Mouse (Mus musculus) B cell, adult 2 months (primary cell): Measurements from ENCODE around the gene Nf1.

ENCODE experiments used
- DNase-seq, 2 experiments: peaks; one replicate each; pipeline ENCODE4 v3.0.0; 2022

Nf1 gene

GRCm38 (mm10) chr11:79593495-79593894 is 254.0 kb downstream of the Nf1 start:
- no peak for DNase-seq

DNA sequence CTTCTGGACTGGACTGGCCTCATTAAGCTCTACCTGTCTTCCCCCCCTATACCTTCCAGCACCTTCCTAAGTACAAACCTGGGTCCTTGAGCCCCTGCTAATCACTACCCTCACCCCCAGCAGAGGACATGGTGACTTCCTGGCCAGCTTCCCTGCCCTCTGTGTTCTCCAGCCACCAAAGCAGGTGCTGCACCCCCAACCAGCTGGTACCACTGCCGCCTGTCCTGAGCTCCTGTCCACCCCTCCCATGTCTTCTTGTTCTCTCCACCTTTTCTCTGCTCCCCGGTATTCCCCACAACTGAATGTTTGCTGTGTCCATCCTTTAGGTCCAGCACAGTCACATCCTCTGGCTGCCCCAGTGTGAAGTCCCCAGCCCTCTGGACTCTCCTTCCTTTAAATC is 271.0 kb downstream of the Nf1 start:
- no peak for DNase-seq

DNA sequence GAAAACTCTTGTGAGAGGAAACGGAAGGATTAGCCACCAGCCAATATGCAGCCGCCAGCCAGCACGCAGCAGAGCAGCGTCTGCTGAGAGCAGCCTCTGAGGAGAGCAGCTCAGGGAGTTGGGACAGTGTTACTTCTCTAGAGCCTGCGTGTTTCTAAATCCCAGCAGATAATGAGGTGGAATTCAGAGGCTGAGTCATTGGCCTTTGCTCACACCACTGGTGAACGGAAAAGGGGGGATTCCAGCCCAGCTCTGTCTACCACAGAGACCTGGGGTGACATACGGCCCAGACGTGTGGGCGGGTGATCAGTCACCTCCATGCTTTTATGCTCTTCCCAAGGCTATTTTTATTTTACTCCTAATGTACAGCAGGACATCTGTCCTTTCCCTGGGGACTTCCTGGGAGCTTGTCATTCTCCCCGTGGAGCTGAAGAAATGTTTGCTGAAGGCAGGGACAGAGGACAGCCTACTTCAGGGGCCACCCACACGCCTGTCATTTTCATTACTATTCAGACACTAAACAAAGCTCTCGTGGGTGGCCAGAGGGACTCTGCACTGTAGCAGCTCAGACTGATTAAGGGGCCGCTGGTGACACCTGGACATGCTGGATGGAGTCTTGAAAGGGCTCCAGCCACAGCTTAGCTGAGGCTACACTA is 271.6 kb downstream of the Nf1 start:
- no peak for DNase-seq

DNA sequence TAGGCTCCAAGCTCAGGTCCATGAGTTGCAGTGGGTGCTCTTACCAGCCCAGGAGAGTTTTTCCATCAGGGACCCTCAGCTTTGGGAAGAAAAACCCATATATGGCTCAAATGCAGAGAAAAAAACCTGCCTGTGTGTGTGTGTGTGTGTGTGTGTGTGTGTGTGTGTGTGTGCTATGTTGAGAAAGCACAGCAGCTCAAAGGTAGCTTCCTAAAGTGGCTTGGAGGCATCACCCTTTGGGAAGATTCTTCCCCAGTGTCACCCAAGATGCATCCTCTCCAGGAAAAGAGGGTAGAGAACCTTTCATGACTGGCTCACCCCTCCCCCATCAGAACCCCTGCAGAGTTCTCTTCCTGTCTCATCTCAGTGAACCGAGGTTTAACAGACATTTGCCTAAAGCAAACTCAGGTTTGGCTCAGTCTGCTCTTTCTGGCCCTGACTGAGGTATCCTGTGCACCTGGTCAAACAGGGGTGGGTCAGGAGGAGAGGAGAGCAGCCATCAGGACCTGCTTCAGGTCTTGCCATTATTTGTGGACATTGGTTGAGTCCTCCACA is 272.6 kb downstream of the Nf1 start:
- DNase-seq, result no peak

DNA sequence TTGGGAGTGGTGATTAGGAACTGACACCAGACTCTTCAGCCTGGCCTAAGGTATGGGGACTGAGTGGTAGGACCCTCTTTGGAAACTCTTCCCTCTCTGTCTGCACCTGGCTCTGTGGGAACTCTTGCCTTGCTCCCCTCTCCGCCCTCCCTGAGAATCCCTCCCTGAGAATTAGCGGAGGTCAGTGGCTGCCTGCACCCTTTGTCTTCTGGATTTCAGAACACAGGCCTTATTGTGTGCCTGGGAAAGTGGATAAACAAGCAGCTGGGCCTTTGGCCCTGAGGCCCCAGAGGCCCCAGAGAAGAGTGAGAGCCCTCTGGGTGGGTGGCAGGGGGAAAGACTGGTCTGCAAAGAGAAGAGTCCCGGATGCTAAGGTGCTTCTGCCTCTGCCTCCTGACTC is 273.6 kb downstream of the Nf1 start:
- DNase-seq, result no peak

GRCm38 (mm10) chr11:79613711-79614110 is 274.2 kb downstream of the Nf1 start:
- DNase-seq, result no peak

DNA sequence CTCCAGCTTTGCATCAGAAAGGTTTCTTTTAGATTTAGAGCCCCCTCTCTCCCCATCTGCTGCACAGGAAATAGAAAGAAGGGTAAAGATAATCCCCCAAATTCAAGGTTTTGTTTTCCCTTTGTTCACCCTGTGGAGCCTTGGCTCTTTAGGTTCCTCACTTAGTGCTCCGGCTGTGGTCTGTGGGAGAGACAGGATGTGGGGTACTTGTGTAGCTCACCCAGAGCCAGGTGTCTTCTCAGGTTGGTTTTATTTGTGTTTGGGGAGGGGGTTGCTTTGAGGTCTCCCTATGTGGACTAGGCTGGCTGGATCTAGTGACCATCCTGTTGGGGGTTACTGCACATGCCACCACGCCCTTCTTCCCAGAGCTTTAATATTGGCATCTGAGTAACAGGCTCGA is 275.4 kb downstream of the Nf1 start:
- DNase-seq, result no peak

DNA sequence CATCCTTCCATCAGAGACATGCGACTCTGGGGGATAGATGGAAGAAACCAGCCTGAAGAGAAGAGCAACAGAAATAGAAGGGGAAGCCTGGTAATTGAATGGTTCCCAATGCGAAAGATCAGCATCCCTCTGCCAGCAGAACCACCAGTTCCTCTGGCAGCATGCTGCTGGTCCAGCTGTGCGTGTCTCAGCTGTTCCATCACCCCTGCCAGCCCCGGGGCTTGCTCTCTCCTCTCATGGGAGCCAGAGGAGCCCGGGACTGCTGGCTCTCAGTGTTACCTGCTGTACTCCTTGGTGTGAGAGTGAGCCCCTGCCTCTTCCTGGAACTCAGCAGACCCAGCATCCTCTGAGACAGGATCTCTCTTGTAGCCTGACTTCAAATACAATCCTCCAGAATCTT is 276.4 kb downstream of the Nf1 start:
- no peak for DNase-seq

- no peak for DNase-seq
These were observed 278.5 kb downstream of the Nf1 start for GRCm38 (mm10) chr11:79617991-79618390.

DNA sequence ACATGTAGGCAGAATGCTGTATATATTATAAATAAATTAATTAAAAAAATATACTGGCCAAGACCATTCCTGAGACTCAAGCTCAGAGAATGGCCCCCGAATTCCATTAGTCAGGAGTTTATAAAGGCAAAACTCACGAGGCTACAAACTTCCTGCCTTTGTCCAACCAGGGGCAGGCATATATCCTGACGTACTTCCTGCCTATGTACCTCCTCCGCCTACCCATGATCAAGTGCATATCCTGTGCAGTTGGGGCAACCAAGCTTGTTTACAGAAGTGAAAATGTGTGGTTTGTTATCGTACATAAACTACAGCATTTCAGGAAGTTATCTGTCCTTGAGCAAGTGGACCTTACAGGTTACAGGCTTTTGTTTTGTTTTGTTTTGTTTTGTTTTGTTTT is 283.5 kb downstream of the Nf1 start:
- DNase-seq, result peak; percentile 53 to 60

GRCm38 (mm10) chr11:79624801-79625302 is 285.4 kb downstream of the Nf1 start:
- DNase-seq, result peak; percentile 69 to 75

- DNase-seq, result no peak
These were observed 289.2 kb downstream of the Nf1 start for GRCm38 (mm10) chr11:79628716-79629115.

DNA sequence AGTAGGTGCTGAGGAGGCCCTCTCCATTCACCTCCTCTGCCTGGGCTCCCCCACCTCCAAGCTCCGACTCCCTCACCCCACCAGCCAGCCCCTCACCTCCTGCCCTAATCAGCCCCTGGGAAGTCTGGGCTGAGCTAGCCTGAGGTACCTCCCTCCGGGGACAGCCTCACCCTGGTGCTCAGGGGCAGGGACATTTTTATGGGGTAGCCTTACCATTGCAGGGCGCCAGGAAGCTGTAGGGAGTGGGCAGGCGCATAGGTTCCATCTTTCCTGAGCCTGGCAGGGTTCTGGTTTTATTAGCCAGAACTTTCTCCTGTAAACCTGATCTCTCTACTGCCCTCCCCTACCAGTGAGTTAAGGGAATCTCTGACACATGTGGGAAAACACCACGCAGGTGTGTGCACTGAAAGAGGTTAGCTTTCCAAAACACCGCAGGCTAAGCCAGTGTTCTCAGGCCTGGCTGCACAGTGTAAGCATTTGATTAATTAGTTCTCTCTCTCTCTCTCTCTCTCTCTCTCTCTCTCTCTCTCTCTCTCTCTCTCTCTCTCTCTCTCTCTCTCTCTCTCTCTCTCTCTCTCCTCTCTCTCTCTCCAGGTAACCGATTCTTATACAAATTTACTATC is 290.4 kb downstream of the Nf1 start:
- DNase-seq, result no peak

- no peak for DNase-seq
These were observed 291.0 kb downstream of the Nf1 start for GRCm38 (mm10) chr11:79630521-79630920.
